Mouse (Mus musculus) bone marrow, adult 2 months (tissue): ENCODE results near the gene Lhfpl3. TPM values are rescaled to one million over a fixed set of nuclear protein-coding genes. Genes with fewer than 3 reads are reported as not detected.

ENCODE experiments used
- H3K27ac ChIP-seq: fragments of 200-500 bp; 2 replicates; pipeline ENCODE4 v1.5.1; 2012; ENCODE audit warnings: low read depth, mild to moderate bottlenecking, control low read depth, inconsistent platforms, low read length; ENCODE audit not compliant: control insufficient read depth, poor library complexity, insufficient read depth
- H3K4me1 ChIP-seq: fragments of 200-500 bp; 2 replicates; pipeline ENCODE4 v1.6.1; 2011; ENCODE audit warnings: low read length; ENCODE audit not compliant: control insufficient read depth, insufficient read depth
- H3K4me3 ChIP-seq: fragments of 200-500 bp; replicated peaks from 2 replicates; pipeline ENCODE3; 2011; ENCODE audit warnings: mild to moderate bottlenecking, low read depth, low read length, control low read depth; ENCODE audit not compliant: control insufficient read depth
- CTCF ChIP-seq: fragments of 200-500 bp; IDR thresholded peaks from 2 replicates; pipeline ENCODE4 v1.5.1; 2011; ENCODE audit warnings: low read length, control low read depth; ENCODE audit not compliant: control insufficient read depth, insufficient read depth
- POLR2A ChIP-seq: fragments of 200-500 bp; IDR thresholded peaks from 2 replicates; pipeline ENCODE4 v1.6.1; 2011; ENCODE audit warnings: low read depth, mild to moderate bottlenecking, control low read depth, low read length, borderline replicate concordance; ENCODE audit not compliant: control insufficient read depth
- WGBS: fragments of 180-500 bp; shearing (Covaris S2); methylation state at CpG from one replicate; pipeline ENCODE4 v1.1.7; 2018; 5-methylcytosine and 5-hydroxymethylcytosine counted together
- polyA plus RNA-seq: library from polyadenylated mRNA; stranded (reverse); fragments of >200 nt; gene quantifications from 2 replicates; pipeline ENCODE4 v1.2.4, GENCODE M21; 2011; ENCODE audit warnings: low replicate concordance; ENCODE audit not compliant: missing spikeins, insufficient read depth, insufficient read length

The Lhfpl3 gene
- polyA plus RNA-seq, 1 experiment, result not detected

GRCm38 (mm10) chr5:22829822-22830450, 84.1 kb downstream of the Lhfpl3 start:
- H3K4me3 ChIP-seq, result no peak overlapping the region
- 82% methylated on average over 3 of the region's 3 CpGs for WGBS
- no peaks in the 10 kb centered on the region for H3K4me1 ChIP-seq
- H3K27ac ChIP-seq, result no peak overlapping the region
- TF ChIP-seq POLR2A, result no peak

- no peak overlapping the region; the same call in 1 of the 2 replicates for H3K27ac ChIP-seq
- WGBS, result 65% methylated on average over 14 of the region's 14 CpGs
- no peaks in the 10 kb centered on the region for H3K4me1 ChIP-seq
- H3K4me3 ChIP-seq, result no peak overlapping the region
- TF ChIP-seq POLR2A (no peak), CTCF (no peak)
Measured at GRCm38 (mm10) chr5:22851572-22851971, 105.7 kb downstream of the Lhfpl3 start.

GRCm38 (mm10) chr5:22853503-22853902, 107.6 kb downstream of the Lhfpl3 start:
- 74% methylated on average over 2 of the region's 2 CpGs for WGBS
- H3K27ac ChIP-seq, result no peak overlapping the region
- no peaks in the 10 kb centered on the region for H3K4me1 ChIP-seq
- TF ChIP-seq POLR2A (no peak), CTCF (no peak)
- no peak overlapping the region for H3K4me3 ChIP-seq

- 26% methylated on average over 4 of the region's 4 CpGs for WGBS
- H3K4me3 ChIP-seq, result no peak overlapping the region
- no peaks in the 10 kb centered on the region for H3K4me1 ChIP-seq
- TF ChIP-seq POLR2A (no peak), CTCF (no peak)
- H3K27ac ChIP-seq, result no peak overlapping the region
Measured at GRCm38 (mm10) chr5:22856480-22856879, 110.6 kb downstream of the Lhfpl3 start.

GRCm38 (mm10) chr5:22861399-22861798, 115.5 kb downstream of the Lhfpl3 start:
- Histone ChIP-seq H3K27ac (no peak overlapping the region), H3K4me1 (no peaks in the 10 kb centered on the region), H3K4me3 (no peak overlapping the region)
- WGBS, result 52% methylated on average over 1 of the region's 1 CpGs
- TF ChIP-seq CTCF (no peak), POLR2A (no peak)

- no peak overlapping the region for H3K4me3 ChIP-seq
- WGBS, result 83% methylated on average over 5 of the region's 5 CpGs
- no peak overlapping the region for H3K27ac ChIP-seq
- H3K4me1 ChIP-seq, result no peaks in the 10 kb centered on the region
- TF ChIP-seq CTCF (no peak), POLR2A (no peak)
Measured at GRCm38 (mm10) chr5:22869031-22869430, 123.2 kb downstream of the Lhfpl3 start.

GRCm38 (mm10) chr5:22872417-22872816, 126.6 kb downstream of the Lhfpl3 start:
- H3K4me3 ChIP-seq, result no peak overlapping the region
- no peak for TF ChIP-seq POLR2A
- WGBS, result 53% methylated on average over 1 of the region's 1 CpGs

GRCm38 (mm10) chr5:22888345-22888744, 142.5 kb downstream of the Lhfpl3 start:
- H3K4me3 ChIP-seq, result no peak overlapping the region
- 73% methylated on average over 3 of the region's 3 CpGs for WGBS
- TF ChIP-seq POLR2A, result no peak
- no peak for TF ChIP-seq CTCF

More at GRCm38 (mm10) chr5:22872417-22872816, 126.6 kb downstream of the Lhfpl3 start:
- no peaks in the 10 kb centered on the region for H3K4me1 ChIP-seq
- no peak overlapping the region for H3K27ac ChIP-seq

GRCm38 (mm10) chr5:22889481-22889880, 143.6 kb downstream of the Lhfpl3 start:
- Histone ChIP-seq H3K27ac (no peak overlapping the region), H3K4me1 (no peaks in the 10 kb centered on the region), H3K4me3 (no peak overlapping the region)
- 60% methylated on average over 4 of the region's 4 CpGs for WGBS
- no peak for TF ChIP-seq POLR2A
- TF ChIP-seq CTCF, result no peak

More at GRCm38 (mm10) chr5:22888345-22888744, 142.5 kb downstream of the Lhfpl3 start:
- no peak overlapping the region for H3K27ac ChIP-seq
- no peaks in the 10 kb centered on the region for H3K4me1 ChIP-seq

- H3K27ac ChIP-seq, result no peak overlapping the region
- no peaks in the 10 kb centered on the region for H3K4me1 ChIP-seq
- WGBS, result 77% methylated on average over 3 of the region's 3 CpGs
- TF ChIP-seq CTCF (no peak), POLR2A (no peak)
- H3K4me3 ChIP-seq, result no peak overlapping the region
Measured at GRCm38 (mm10) chr5:22897228-22897627, 151.4 kb downstream of the Lhfpl3 start.
